Mouse (Mus musculus) bone marrow macrophage, adult 2 months (primary cell): Measurements from ENCODE around the gene Vac14.

Source experiments
- CTCF ChIP-seq: IDR thresholded peaks from 2 replicates; pipeline ENCODE4 v1.5.1; 2012; ENCODE audit warnings: low read depth, mild to moderate bottlenecking, low read length, moderate library complexity
- POLR2A ChIP-seq: IDR thresholded peaks from 2 replicates; pipeline ENCODE4 v1.6.1; 2012; ENCODE audit warnings: mild to moderate bottlenecking, low read depth, low read length, borderline replicate concordance

DNA sequence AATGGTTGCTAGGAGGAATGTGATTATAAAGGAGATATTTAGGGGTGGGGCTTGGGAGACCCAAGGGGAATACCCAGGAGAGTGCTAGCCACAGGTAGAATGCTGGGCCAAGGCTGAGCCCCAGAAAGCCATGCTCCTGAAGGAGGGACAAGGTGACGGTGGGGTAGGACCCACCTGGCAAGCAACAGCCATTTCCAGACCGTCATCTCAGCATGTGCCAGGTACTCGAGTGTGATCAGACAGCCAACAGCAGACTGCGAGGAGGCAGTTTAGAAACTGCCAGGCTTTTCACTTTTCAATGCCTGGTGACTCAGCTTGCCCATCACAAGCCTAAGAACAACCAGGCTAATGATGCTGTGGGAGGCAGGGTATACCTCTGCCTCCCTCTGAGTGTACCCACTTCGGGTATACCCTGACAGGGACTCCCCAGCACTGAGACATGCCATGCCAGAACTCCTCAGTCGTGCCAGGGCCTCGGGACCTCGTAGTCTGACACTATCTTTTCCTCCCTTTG, 113.0 kb downstream of the Vac14 start:
- no peak for TF ChIP-seq POLR2A
- no peak for TF ChIP-seq CTCF
